Mouse (Mus musculus) liver, embryonic 12.5 days (tissue): ENCODE measurements around the gene Grin2b. TPM values are rescaled to one million over a fixed set of nuclear protein-coding genes. Genes with fewer than 3 reads are reported as not detected.

Experiments
- ATAC-seq: fragments of 200-750 bp; cut with Nextera tagmentation; 2 replicates; pipeline ENCODE4 v1.8.0; 2017; ENCODE audit warnings: moderate number of reproducible peaks, mild to moderate bottlenecking, moderate library complexity
- H3K27ac ChIP-seq: fragments of 300-500 bp; sonication (generic); 2 replicates; pipeline ENCODE4 v1.5.1; 2016; ENCODE audit warnings: mild to moderate bottlenecking
- H3K27me3 ChIP-seq: fragments of 300-500 bp; sonication (generic); replicated peaks from 2 replicates; pipeline ENCODE4 v1.6.1; 2016; ENCODE audit warnings: mild to moderate bottlenecking, moderate library complexity
- H3K36me3 ChIP-seq: fragments of 300-500 bp; sonication (generic); 2 replicates; pipeline ENCODE4 v1.6.1; 2016; ENCODE audit warnings: mild to moderate bottlenecking, moderate library complexity
- H3K4me1 ChIP-seq: fragments of 300-500 bp; sonication (generic); 2 replicates; pipeline ENCODE4 v1.6.1; 2016
- H3K4me2 ChIP-seq: fragments of 300-500 bp; sonication (generic); 2 replicates; pipeline ENCODE4 v1.6.1; 2016; ENCODE audit warnings: mild to moderate bottlenecking, moderate library complexity
- H3K4me3 ChIP-seq: fragments of 300-500 bp; sonication (generic); 2 replicates; pipeline ENCODE4 v1.5.1; 2016; ENCODE audit warnings: mild to moderate bottlenecking, moderate library complexity
- H3K9ac ChIP-seq: fragments of 300-500 bp; sonication (generic); 2 replicates; pipeline ENCODE4 v1.6.1; 2016; ENCODE audit warnings: mild to moderate bottlenecking, moderate library complexity
- H3K9me3 ChIP-seq: fragments of 300-500 bp; sonication (generic); replicated peaks from 2 replicates; pipeline ENCODE4 v1.6.1; 2016; ENCODE audit warnings: mild to moderate bottlenecking, moderate library complexity
- WGBS: fragments of 180-500 bp; shearing (Covaris S2); methylation state at CpG from one replicate; pipeline ENCODE4 v1.1.7; 2016; ENCODE audit not compliant: insufficient replicate concordance; 5-methylcytosine and 5-hydroxymethylcytosine counted together
- polyA plus RNA-seq: library from polyadenylated mRNA; unstranded; fragments of >200 nt; fragmentation: Nextera tagmentation; extraction: Ambion mirVana; gene quantifications from 2 replicates; pipeline ENCODE4 v1.2.1, GENCODE M21; 2016

The Grin2b gene
- polyA plus RNA-seq, 1 experiment from 2014 or later: 0.26 TPM

- Histone ChIP-seq H3K9me3 (no peaks in the 10 kb centered on the region), H3K9ac (no peak overlapping the region), H3K27me3 (no peaks in the 10 kb centered on the region), H3K27ac (no peak overlapping the region), H3K4me2 (no peak overlapping the region), H3K36me3 (no peaks in the 10 kb centered on the region), H3K4me3 (no peak overlapping the region), H3K4me1 (no peaks in the 10 kb centered on the region)
- ATAC-seq: no peak
- 59% methylated on average over 3 of the region's 3 CpGs for WGBS
Observed at GRCm38 (mm10) chr6:135976106-135976505, 197.2 kb downstream of the Grin2b start.

DNA sequence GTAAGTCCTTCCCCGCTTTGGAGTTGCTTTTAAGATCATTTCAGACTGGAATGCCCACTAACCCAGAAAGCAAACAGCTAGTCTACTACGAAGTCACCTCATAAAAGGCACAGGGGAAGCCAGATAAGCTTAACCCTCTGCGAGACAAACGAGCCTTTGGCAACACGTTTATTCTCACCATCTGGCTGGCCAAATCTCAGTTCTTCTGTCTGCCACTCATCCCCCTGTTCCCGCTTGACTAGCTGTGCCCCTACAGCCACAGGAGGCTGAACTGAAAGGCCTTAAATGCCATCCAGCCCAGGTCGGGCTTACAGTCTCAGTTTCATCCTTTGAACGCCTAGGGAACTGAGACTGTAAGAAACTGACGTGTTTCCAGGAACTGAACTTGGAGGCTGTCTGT is 200.8 kb downstream of the Grin2b start:
- H3K4me3 ChIP-seq: no peak overlapping the region
- no peak overlapping the region for H3K9ac ChIP-seq
- H3K27me3 ChIP-seq: no peaks in the 10 kb centered on the region
- ATAC-seq: no peak
- no peaks in the 10 kb centered on the region for H3K36me3 ChIP-seq
- H3K9me3 ChIP-seq: no peaks in the 10 kb centered on the region
- H3K4me1 ChIP-seq: no peaks in the 10 kb centered on the region
- 50% methylated on average over 9 of the region's 9 CpGs for WGBS
- no peak overlapping the region for H3K4me2 ChIP-seq
- H3K27ac ChIP-seq: no peak overlapping the region

DNA sequence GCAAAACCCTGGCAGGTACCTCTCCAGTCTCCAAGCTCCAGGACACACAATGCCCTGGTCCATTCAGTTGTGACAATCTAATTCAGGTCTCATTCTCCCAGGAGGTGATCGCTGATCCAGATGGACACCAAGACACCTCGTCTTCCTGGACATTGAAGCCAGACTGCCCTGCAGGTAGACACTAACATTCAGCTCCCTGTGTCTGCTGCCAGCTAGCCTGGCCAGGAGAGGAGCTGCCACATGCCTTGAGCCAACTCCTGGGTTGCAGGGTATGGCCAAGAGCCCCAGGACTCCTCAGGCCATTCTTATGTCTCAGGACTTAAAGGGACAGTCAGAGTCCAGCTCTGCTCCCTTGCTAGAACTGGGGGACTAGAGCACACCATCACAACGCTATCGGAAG is 201.8 kb downstream of the Grin2b start:
- H3K36me3 ChIP-seq: no peaks in the 10 kb centered on the region
- no peak overlapping the region for H3K9ac ChIP-seq
- WGBS: 69% methylated on average over 4 of the region's 4 CpGs
- H3K4me1 ChIP-seq: no peaks in the 10 kb centered on the region
- H3K9me3 ChIP-seq: no peaks in the 10 kb centered on the region
- no peak for ATAC-seq
- no peaks in the 10 kb centered on the region for H3K27me3 ChIP-seq
- no peak overlapping the region for H3K4me2 ChIP-seq
- no peak overlapping the region for H3K4me3 ChIP-seq
- H3K27ac ChIP-seq: no peak overlapping the region

GRCm38 (mm10) chr6:135970716-135971318 is 202.5 kb downstream of the Grin2b start:
- no peak for ATAC-seq
- Histone ChIP-seq H3K27ac (no peak overlapping the region), H3K4me2 (no peak overlapping the region), H3K4me1 (no peaks in the 10 kb centered on the region), H3K27me3 (no peaks in the 10 kb centered on the region), H3K9ac (no peak overlapping the region), H3K36me3 (no peaks in the 10 kb centered on the region), H3K9me3 (no peaks in the 10 kb centered on the region), H3K4me3 (no peak overlapping the region)
- 47% methylated on average over 3 of the region's 3 CpGs for WGBS

DNA sequence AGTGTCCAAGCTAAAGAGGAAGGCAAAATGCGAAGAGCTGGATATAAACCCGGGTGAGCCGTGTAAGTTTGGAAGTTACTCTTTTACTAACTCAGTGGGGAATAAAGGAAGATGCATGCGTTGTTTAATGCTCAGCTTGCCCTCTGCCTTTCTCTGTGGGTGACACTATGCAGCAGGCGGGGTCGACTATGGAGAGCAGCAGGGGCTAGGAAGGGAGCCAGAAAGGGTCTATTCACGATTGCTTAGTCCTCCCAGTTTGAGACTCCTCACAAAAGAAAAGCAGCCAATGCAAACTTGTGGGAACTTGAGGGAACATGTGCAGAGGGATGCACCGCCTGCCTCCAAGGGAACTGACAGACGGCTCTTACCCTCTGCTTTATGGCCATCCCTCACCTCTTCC is 211.5 kb downstream of the Grin2b start:
- Histone ChIP-seq H3K4me3 (no peak overlapping the region), H3K9ac (no peak overlapping the region), H3K27me3 (no peaks in the 10 kb centered on the region), H3K4me1 (no peaks in the 10 kb centered on the region), H3K27ac (no peak overlapping the region), H3K4me2 (no peak overlapping the region), H3K36me3 (no peaks in the 10 kb centered on the region), H3K9me3 (0 out of 2 replicates have a peak, but pooled peaks cover 7% of the 10 kb centered on the region)
- no peak for ATAC-seq
- 61% methylated on average over 9 of the region's 9 CpGs for WGBS

DNA sequence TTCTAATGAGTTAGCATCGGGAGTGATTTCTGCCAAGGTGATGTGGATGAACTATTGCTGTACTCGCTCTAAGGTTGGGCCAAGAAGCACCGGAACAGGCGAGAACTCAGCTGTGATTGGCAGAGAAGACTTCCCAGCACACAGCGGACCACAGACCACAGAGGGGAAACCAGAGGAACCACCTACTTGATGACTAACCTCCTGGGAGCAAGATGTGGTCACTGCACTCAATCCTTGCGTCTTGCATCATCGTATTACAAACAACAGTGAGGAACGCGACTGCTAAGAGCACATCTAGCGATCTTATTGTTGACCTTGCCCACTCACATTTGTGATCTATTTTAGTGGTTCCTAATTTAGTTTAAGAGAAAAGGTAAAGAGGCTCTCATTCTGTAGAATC is 213.7 kb downstream of the Grin2b start:
- no peaks in the 10 kb centered on the region for H3K36me3 ChIP-seq
- H3K9ac ChIP-seq: no peak overlapping the region
- 0 out of 2 replicates have a peak, but pooled peaks cover 7% of the 10 kb centered on the region for H3K9me3 ChIP-seq
- no peak overlapping the region for H3K4me3 ChIP-seq
- no peak overlapping the region for H3K27ac ChIP-seq
- no peak for ATAC-seq
- no peaks in the 10 kb centered on the region for H3K4me1 ChIP-seq
- 56% methylated on average over 10 of the region's 10 CpGs for WGBS
- no peaks in the 10 kb centered on the region for H3K27me3 ChIP-seq
- H3K4me2 ChIP-seq: no peak overlapping the region

DNA sequence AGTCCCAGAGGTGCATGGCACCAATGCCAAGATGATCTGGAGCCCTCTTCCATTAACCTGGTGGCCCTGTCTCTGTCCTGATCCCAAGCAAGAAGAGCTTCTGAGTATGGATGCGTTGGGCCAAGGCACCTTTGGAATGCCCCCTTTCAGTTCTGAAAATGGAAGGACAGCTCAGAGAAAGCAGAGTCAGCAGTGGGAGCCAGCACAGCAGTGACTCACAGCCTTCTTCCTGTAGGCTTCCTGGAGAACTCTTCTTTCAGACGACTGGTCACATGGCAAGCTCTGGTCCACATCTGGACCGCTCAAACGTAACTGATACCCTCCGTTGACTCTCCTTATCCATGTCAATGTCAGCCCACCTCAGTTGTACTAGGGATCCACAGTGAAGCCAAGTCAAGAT is 221.6 kb downstream of the Grin2b start:
- 58% methylated on average over 5 of the region's 5 CpGs for WGBS
- no peaks in the 10 kb centered on the region for H3K36me3 ChIP-seq
- H3K4me3 ChIP-seq: no peak overlapping the region
- H3K9ac ChIP-seq: no peak overlapping the region
- H3K27me3 ChIP-seq: no peaks in the 10 kb centered on the region
- H3K4me1 ChIP-seq: no peaks in the 10 kb centered on the region
- no peak overlapping the region for H3K27ac ChIP-seq
- no peak overlapping the region for H3K4me2 ChIP-seq
- ATAC-seq: no peak
- H3K9me3 ChIP-seq: no peaks in the 10 kb centered on the region

- Histone ChIP-seq H3K4me3 (no peak overlapping the region), H3K9ac (no peak overlapping the region), H3K9me3 (no peaks in the 10 kb centered on the region), H3K4me1 (no peaks in the 10 kb centered on the region), H3K4me2 (no peak overlapping the region), H3K36me3 (no peaks in the 10 kb centered on the region), H3K27me3 (no peaks in the 10 kb centered on the region), H3K27ac (no peak overlapping the region)
- ATAC-seq: no peak
- 60% methylated on average over 5 of the region's 5 CpGs for WGBS
Observed at GRCm38 (mm10) chr6:135945511-135945910, 227.8 kb downstream of the Grin2b start.

DNA sequence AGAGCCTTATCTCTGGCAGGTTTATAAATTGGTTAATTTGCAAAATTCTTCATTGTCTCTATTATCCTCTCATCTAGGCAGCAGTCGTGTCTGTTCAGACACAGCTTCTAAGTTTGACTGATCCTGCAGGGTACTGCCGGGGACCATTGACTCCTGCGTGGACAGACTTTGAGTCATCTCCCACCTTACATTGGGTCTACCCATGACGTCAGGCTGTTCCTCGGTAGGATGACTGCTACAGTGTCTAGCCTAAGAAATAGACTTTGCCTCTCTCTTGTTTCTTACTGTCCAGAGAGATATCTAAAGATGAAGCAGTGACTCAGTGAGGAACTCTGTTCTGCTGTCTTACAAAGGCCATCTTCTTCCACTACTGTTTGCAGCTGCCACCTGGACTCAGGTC is 229.0 kb downstream of the Grin2b start:
- Histone ChIP-seq H3K27me3 (no peaks in the 10 kb centered on the region), H3K9ac (no peak overlapping the region), H3K36me3 (no peaks in the 10 kb centered on the region), H3K27ac (no peak overlapping the region), H3K4me3 (no peak overlapping the region), H3K4me2 (no peak overlapping the region), H3K9me3 (no peaks in the 10 kb centered on the region), H3K4me1 (no peaks in the 10 kb centered on the region)
- no peak for ATAC-seq
- WGBS: 75% methylated on average over 5 of the region's 5 CpGs

GRCm38 (mm10) chr6:135943121-135943617 is 230.1 kb downstream of the Grin2b start:
- Histone ChIP-seq H3K9me3 (no peaks in the 10 kb centered on the region), H3K9ac (no peak overlapping the region), H3K36me3 (no peaks in the 10 kb centered on the region), H3K4me2 (no peak overlapping the region), H3K27me3 (no peaks in the 10 kb centered on the region), H3K4me1 (no peaks in the 10 kb centered on the region), H3K4me3 (no peak overlapping the region), H3K27ac (no peak overlapping the region)
- ATAC-seq: no peak
- WGBS: 66% methylated on average over 6 of the region's 6 CpGs

DNA sequence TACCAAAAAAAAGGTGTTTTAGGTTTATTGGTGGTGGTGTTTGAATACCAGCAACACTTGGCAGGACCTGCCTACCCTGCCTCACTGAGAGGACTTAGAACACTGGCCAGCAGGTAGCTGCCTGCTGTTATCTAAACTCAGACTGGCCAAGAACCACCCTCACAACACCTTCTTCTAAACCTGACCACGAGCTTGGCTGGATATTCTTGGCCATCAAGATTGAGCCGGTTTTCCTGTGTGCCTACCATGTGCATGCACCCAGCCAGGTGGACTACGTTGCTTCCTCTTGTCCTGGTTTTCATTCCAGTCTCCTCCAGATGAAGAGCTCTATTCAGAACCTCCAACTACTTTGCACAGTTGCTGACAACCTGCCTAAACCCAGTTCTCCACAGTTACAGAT is 240.4 kb downstream of the Grin2b start:
- no peak for ATAC-seq
- no peaks in the 10 kb centered on the region for H3K4me1 ChIP-seq
- no peak overlapping the region for H3K4me3 ChIP-seq
- H3K27ac ChIP-seq: no peak overlapping the region
- H3K9ac ChIP-seq: no peak overlapping the region
- H3K27me3 ChIP-seq: no peaks in the 10 kb centered on the region
- no peak overlapping the region for H3K4me2 ChIP-seq
- 50% methylated on average over 3 of the region's 3 CpGs for WGBS
- H3K9me3 ChIP-seq: no peaks in the 10 kb centered on the region
- H3K36me3 ChIP-seq: no peaks in the 10 kb centered on the region

GRCm38 (mm10) chr6:135932400-135932920 is 240.9 kb downstream of the Grin2b start:
- Histone ChIP-seq H3K27ac (no peak overlapping the region), H3K27me3 (no peaks in the 10 kb centered on the region), H3K4me1 (no peaks in the 10 kb centered on the region), H3K9ac (no peak overlapping the region), H3K36me3 (no peaks in the 10 kb centered on the region), H3K9me3 (no peaks in the 10 kb centered on the region), H3K4me2 (no peak overlapping the region), H3K4me3 (no peak overlapping the region)
- 60% methylated on average over 6 of the region's 6 CpGs for WGBS
- no peak for ATAC-seq

- H3K4me2 ChIP-seq: no peak overlapping the region
- H3K9ac ChIP-seq: no peak overlapping the region
- H3K4me1 ChIP-seq: no peaks in the 10 kb centered on the region
- no peak for ATAC-seq
- no peak overlapping the region for H3K4me3 ChIP-seq
- H3K9me3 ChIP-seq: no peaks in the 10 kb centered on the region
- H3K27me3 ChIP-seq: no peaks in the 10 kb centered on the region
- no peaks in the 10 kb centered on the region for H3K36me3 ChIP-seq
- H3K27ac ChIP-seq: no peak overlapping the region
Observed at GRCm38 (mm10) chr6:135917676-135918075, 255.6 kb downstream of the Grin2b start.
